Mouse (Mus musculus) olfactory bulb, adult 2 months (tissue): ENCODE measurements around the gene Smad9. TPM values are rescaled to one million over a fixed set of nuclear protein-coding genes. Genes with fewer than 3 reads are reported as not detected.

Experiments used
- H3K27ac ChIP-seq: fragments of 200-500 bp; 2 replicates; pipeline ENCODE4 v1.5.1; 2012; ENCODE audit warnings: low read depth, low read length; ENCODE audit not compliant: insufficient read depth
- H3K4me1 ChIP-seq: fragments of 200-500 bp; 2 replicates; pipeline ENCODE4 v1.6.1; 2012; ENCODE audit warnings: low read length; ENCODE audit not compliant: control insufficient read depth, insufficient read depth
- H3K4me3 ChIP-seq: fragments of 200-500 bp; 2 replicates; pipeline ENCODE4 v1.5.1; 2012; ENCODE audit warnings: mild to moderate bottlenecking, low read depth, low read length, moderate library complexity; ENCODE audit not compliant: insufficient read depth
- CTCF ChIP-seq: fragments of 200-500 bp; IDR thresholded peaks from 2 replicates; pipeline ENCODE4 v1.5.1; 2012; ENCODE audit warnings: low read depth, mild to moderate bottlenecking, low read length, moderate library complexity; ENCODE audit not compliant: insufficient read depth
- POLR2A ChIP-seq: fragments of 200-500 bp; IDR thresholded peaks from 2 replicates; pipeline ENCODE4 v1.6.1; 2012; ENCODE audit warnings: mild to moderate bottlenecking, low read depth, low read length, moderate library complexity; ENCODE audit not compliant: insufficient read depth
- WGBS: fragments of 180-500 bp; shearing (Covaris S2); methylation state at CpG from one replicate; pipeline ENCODE4 v1.1.7; 2018; 5-methylcytosine and 5-hydroxymethylcytosine counted together
- polyA plus RNA-seq: library from polyadenylated mRNA; stranded (reverse); fragments of >200 nt; gene quantifications from 2 replicates; pipeline ENCODE4 v1.2.4, GENCODE M21; 2012; ENCODE audit warnings: low replicate concordance; ENCODE audit not compliant: missing spikeins, insufficient read depth, insufficient read length

Smad9 gene
- polyA plus RNA-seq, 1 experiment: not detected

DNA sequence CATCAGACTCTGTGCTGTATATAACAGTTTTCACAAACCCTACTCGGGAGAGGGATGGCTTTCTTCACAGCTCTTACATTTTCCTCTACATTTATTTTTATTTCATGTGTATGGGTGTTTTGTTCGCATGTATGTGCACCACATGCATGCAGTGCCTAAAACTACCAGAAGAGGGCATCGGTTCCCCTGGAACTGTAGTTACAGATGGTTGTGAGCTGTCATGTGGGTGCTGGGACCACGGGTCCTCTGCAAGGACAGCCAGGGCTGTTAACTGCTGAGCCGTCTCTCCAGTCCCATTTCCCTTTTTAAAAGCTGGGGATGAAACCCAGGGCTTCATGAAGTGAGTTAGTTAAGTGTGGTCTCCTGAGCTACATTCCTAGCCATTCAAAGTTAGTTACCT, 40.0 kb downstream of the Smad9 start:
- Histone ChIP-seq H3K4me3 (no peak overlapping the region), H3K27ac (no peak overlapping the region), H3K4me1 (0 out of 2 replicates have a peak, but pooled peaks cover 4% of the 10 kb centered on the region)
- 96% methylated on average over 5 of the region's 5 CpGs for WGBS
- no peak for TF ChIP-seq POLR2A
- TF ChIP-seq CTCF: no peak

DNA sequence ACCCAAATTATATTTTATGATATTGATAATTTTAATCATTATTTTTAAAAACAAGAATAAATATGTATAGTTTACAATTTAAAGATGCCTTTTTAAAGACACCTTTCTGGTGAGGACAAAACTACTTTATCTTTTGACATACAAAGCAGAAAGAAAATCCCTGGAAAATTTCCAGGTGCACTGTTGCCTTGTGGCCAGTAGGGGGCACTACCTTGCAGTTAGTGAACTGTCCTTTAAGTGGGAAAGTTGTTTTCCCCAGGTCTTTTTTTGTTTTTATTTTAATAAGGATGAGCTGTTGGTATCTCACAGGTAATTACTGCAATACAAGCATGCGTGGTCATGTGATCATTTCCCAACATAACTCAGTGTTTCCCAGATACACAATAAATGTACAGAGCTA, 40.4 kb downstream of the Smad9 start:
- Histone ChIP-seq H3K4me3 (no peak overlapping the region), H3K27ac (no peak overlapping the region), H3K4me1 (0 out of 2 replicates have a peak, but pooled peaks cover 4% of the 10 kb centered on the region)
- WGBS: 97% methylated on average over 1 of the region's 1 CpGs
- TF ChIP-seq POLR2A (no peak), CTCF (no peak)

DNA sequence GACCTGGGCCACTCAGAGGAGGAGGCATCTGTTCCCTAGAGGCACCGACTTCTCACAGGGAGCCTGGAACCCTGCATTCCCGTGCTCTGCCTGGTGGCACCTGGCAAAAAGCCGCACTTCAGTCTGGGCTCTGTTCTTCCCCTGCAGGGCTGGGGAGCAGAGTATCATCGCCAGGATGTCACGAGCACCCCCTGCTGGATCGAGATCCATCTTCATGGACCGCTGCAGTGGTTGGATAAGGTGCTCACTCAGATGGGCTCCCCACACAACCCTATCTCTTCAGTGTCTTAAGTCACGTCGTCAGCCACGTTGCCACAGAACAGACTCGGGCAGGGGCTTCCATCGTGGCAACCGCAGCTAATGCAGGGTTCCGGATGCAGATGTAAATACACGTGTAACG, 41.8 kb downstream of the Smad9 start:
- WGBS: 35% methylated on average over 16 of the region's 16 CpGs
- H3K4me1 ChIP-seq: 0 out of 2 replicates have a peak, but pooled peaks cover 4% of the 10 kb centered on the region
- H3K27ac ChIP-seq: no peak overlapping the region
- no peak overlapping the region for H3K4me3 ChIP-seq
- TF ChIP-seq POLR2A (no peak), CTCF (peak; percentile 56; the same call in 1 of the 2 replicates)

DNA sequence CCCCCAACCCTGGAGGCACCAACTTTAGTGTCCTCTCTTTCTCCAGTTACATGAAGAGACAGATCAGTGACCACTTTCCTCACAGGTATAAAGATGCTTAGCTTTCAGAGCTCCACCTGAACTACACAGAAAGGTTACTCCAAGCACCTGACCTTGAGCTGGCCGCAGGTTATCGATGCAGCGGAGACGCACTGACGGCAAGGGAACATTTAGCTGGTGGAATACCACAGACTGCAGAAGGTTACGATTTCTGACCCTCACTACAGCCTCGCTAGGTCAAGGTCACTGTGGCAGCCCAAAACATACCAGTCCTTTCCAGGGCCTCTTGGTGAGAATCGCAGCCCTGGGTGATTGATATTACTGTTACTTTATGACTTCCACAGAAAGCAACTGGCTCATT, 48.3 kb downstream of the Smad9 start:
- Histone ChIP-seq H3K4me3 (no peak overlapping the region), H3K4me1 (peaks cover 4% of the 10 kb centered on the region; the same call in 1 of the 2 replicates), H3K27ac (no peak overlapping the region)
- WGBS: 98% methylated on average over 8 of the region's 8 CpGs
- TF ChIP-seq CTCF: no peak
- no peak for TF ChIP-seq POLR2A

- WGBS: under 1% methylated on average over 56 of the region's 56 CpGs
- Histone ChIP-seq H3K4me1 (peaks cover 4% of the 10 kb centered on the region; the same call in 1 of the 2 replicates), H3K4me3 (peak overlapping the region; percentile 81), H3K27ac (peak overlapping the region; percentile 48)
- TF ChIP-seq CTCF: no peak
- no peak for TF ChIP-seq POLR2A
These were observed 51.8 kb downstream of the Smad9 start for GRCm38 (mm10) chr3:54807061-54807661.

DNA sequence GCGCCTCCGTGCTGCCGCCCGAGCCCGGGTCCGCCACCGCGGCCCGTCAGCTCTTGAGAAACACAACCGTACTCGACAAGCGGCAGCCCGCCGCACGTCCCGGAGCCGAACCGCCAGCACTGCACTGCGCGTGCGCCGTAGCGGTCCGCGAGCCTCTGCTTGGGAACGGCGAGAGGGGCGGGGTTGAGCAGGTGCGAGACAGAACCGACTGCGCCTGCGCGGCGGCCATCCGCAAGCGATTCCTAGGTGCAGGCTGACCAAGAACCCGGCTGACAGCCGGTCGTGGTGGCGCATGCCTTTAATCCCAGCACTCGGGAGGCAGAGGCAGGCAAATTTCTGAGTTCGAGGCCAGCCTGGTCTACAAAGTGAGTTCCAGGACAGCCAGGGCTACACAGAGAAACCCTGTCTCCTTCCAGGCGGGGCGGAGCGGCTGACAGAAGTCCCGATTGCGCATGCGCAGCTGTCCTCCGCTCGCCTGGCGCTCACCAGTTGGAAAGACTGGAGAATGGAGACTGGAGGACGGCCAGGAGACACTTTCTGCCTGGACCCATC, 52.4 kb downstream of the Smad9 start, which contains the start of gene Rfxap:
Rfxap (minus strand) TSS at position 126 of the 552 bp plus-strand sequence.
- Histone ChIP-seq H3K4me1 (peaks cover 4% of the 10 kb centered on the region; the same call in 1 of the 2 replicates), H3K27ac (peak within 1 kb of the TSS; percentile 86), H3K4me3 (peak within 1 kb of the TSS; percentile 81)
- TF ChIP-seq POLR2A (peak; percentile 84), CTCF (no peak)
- WGBS: under 1% methylated on average over 52 of the region's 52 CpGs

- WGBS: 78% methylated on average over 5 of the region's 5 CpGs
- no peak overlapping the region for H3K27ac ChIP-seq
- peaks cover 4% of the 10 kb centered on the region; the same call in 1 of the 2 replicates for H3K4me1 ChIP-seq
- no peak overlapping the region for H3K4me3 ChIP-seq
- no peak for TF ChIP-seq CTCF
- TF ChIP-seq POLR2A: no peak
These were observed 53.7 kb downstream of the Smad9 start for GRCm38 (mm10) chr3:54809111-54809510.

- H3K4me1 ChIP-seq: peaks cover 4% of the 10 kb centered on the region; the same call in 1 of the 2 replicates
- 50% methylated on average over 1 of the region's 1 CpGs for WGBS
- H3K27ac ChIP-seq: no peak overlapping the region
- no peak overlapping the region for H3K4me3 ChIP-seq
- TF ChIP-seq POLR2A (no peak), CTCF (no peak)
These were observed 56.2 kb downstream of the Smad9 start for GRCm38 (mm10) chr3:54811616-54812015.

DNA sequence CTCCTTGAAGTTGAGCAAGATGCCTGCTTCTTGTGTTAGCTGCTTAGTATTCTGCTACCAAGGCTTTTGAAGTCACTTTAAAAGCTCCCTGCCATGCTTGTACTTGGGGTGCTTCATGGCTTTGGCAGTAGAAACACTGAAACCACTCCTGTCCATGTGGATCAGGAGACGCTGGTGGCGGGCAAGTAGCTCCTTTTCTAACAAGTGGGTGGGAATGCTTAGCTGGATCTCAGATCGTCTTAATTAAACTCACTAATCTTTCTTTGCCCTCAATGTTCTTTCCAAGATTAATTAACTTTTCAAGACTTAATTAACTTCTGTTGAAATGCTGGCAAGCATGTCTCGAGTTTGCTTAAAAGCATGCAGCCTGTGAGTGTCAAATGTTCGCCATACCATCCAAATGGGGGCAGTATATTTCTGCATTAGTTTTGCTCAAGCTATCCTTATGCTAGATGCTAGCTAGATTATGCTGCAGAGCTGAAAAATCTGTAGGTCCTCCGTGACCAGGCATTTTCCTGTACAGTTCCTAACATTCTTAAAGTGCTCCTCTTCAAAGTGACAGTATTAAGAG, 58.1 kb downstream of the Smad9 start:
- TF ChIP-seq CTCF: no peak
- no peak for TF ChIP-seq POLR2A
- 40% methylated on average over 6 of the region's 6 CpGs for WGBS

More for the DNA sequence above, 58.1 kb downstream of the Smad9 start:
- no peak overlapping the region for H3K4me3 ChIP-seq
- H3K27ac ChIP-seq: no peak overlapping the region
- no peaks in the 10 kb centered on the region for H3K4me1 ChIP-seq
